Mouse (Mus musculus) ES-E14 (cell line): ENCODE data around the gene Mia3.
A peak's percentile ranks its signal among the peaks of the same experiment; 100 is the strongest.

ENCODE experiments used
- MAFK ChIP-seq: IDR thresholded peaks from 2 replicates; pipeline ENCODE4 v1.6.1; 2014; ENCODE audit warnings: mild to moderate bottlenecking, low read depth, low read length, inconsistent platforms; ENCODE audit not compliant: insufficient read depth
- ZC3H11A ChIP-seq: IDR thresholded peaks from 2 replicates; pipeline ENCODE4 v1.6.1; 2012; ENCODE audit warnings: low read depth, mild to moderate bottlenecking, inconsistent platforms, low read length, borderline replicate concordance
- ZNF384 ChIP-seq: IDR thresholded peaks from 2 replicates; pipeline ENCODE4 v1.6.1; 2012; ENCODE audit warnings: low read depth, low read length, inconsistent platforms

DNA sequence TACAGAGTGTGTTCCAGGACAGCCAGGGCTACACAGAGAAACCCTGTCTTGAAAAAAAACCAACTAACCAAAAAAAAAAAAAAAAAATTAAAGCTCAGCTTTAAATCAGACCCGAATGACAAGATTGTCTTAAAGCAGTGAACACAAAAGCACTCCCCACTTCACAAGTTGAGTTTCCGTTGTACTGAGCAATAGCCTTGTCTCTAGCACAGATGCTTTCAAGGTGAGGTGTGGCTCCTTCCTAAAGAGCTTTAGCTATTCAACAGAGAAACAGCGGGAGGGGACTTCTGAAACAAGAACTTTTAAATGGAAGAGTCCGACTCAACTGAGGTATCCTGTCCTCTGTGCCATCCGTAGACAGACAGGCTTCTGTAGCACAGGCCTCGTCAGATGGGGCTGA lies 44.9 kb downstream of the Mia3 start:
- no peak for TF ChIP-seq ZC3H11A
- no peak for TF ChIP-seq MAFK
- TF ChIP-seq ZNF384: peak; percentile 66; the same call in 1 of the 2 replicates
